Mouse (Mus musculus) liver, embryonic 15.5 days (tissue): ENCODE data around the gene Scly. TPM values are rescaled to one million over a fixed set of nuclear protein-coding genes. Genes with fewer than 3 reads are reported as not detected.

Experiments
- ATAC-seq: fragments of 200-750 bp; cut with Nextera tagmentation; 2 replicates; pipeline ENCODE4 v1.8.0; 2017; ENCODE audit warnings: moderate number of reproducible peaks, mild to moderate bottlenecking, moderate library complexity; ENCODE audit not compliant: insufficient read depth
- H3K27ac ChIP-seq: fragments of 300-500 bp; sonication (generic); replicated peaks from 2 replicates; pipeline ENCODE4 v1.5.1; 2015; ENCODE audit warnings: mild to moderate bottlenecking, inconsistent platforms
- H3K27me3 ChIP-seq: fragments of 300-500 bp; sonication (generic); 2 replicates; pipeline ENCODE4 v1.6.1; 2015; ENCODE audit warnings: mild to moderate bottlenecking, inconsistent platforms
- H3K36me3 ChIP-seq: fragments of 300-500 bp; sonication (generic); replicated peaks from 2 replicates; pipeline ENCODE4 v1.6.1; 2015; ENCODE audit warnings: moderate library complexity, mild to moderate bottlenecking, inconsistent platforms
- H3K4me1 ChIP-seq: fragments of 300-500 bp; sonication (generic); replicated peaks from 2 replicates; pipeline ENCODE4 v1.6.1; 2015; ENCODE audit warnings: inconsistent platforms
- H3K4me2 ChIP-seq: fragments of 300-500 bp; sonication (generic); 2 replicates; pipeline ENCODE4 v1.6.1; 2015; ENCODE audit warnings: moderate library complexity, mild to moderate bottlenecking, inconsistent platforms
- H3K4me3 ChIP-seq: fragments of 300-500 bp; sonication (generic); replicated peaks from 2 replicates; pipeline ENCODE4 v1.5.1; 2015; ENCODE audit warnings: mild to moderate bottlenecking, inconsistent platforms
- H3K9ac ChIP-seq: fragments of 300-500 bp; sonication (generic); 2 replicates; pipeline ENCODE4 v1.6.1; 2015; ENCODE audit warnings: moderate library complexity, mild to moderate bottlenecking, inconsistent platforms
- H3K9me3 ChIP-seq: fragments of 300-500 bp; sonication (generic); replicated peaks from 2 replicates; pipeline ENCODE4 v1.6.1; 2016; ENCODE audit warnings: inconsistent platforms
- WGBS: fragments of 180-500 bp; shearing (Covaris S2); methylation state at CpG from one replicate; pipeline ENCODE4 v1.1.7; 2015; ENCODE audit warnings: mixed read lengths; ENCODE audit not compliant: insufficient replicate concordance; 5-methylcytosine and 5-hydroxymethylcytosine counted together
- polyA plus RNA-seq: library from polyadenylated mRNA; unstranded; fragments of >200 nt; fragmentation: Nextera tagmentation; extraction: Ambion mirVana; gene quantifications from 2 replicates; pipeline ENCODE4 v1.2.1, GENCODE M21; 2015

Gene Scly
- 27.5 and 31.2 TPM in 2 replicates for polyA plus RNA-seq

GRCm38 (mm10) chr1:91297799-91298744, at the start of gene Scly:
Gene Scly, plus strand, starts transcription at chr1:91298338.
- peak within 1 kb of the TSS; percentile 81 for H3K4me3 ChIP-seq
- H3K4me1 ChIP-seq = peaks cover 44% of the 10 kb centered on the region
- peak; percentile 99 for ATAC-seq
- H3K36me3 ChIP-seq = peaks cover 19% of the 10 kb centered on the region
- peak within 1 kb of the TSS; percentile 78 for H3K27ac ChIP-seq
- under 1% methylated on average over 65 of the region's 65 CpGs for WGBS
- peak within 1 kb of the TSS; percentile 82 for H3K9ac ChIP-seq
- no peaks in the 10 kb centered on the region for H3K9me3 ChIP-seq
- peak within 1 kb of the TSS; percentile 95 for H3K4me2 ChIP-seq
- no peaks in the 10 kb centered on the region for H3K27me3 ChIP-seq

- peak overlapping the region; percentile 98 for H3K4me3 ChIP-seq
- ATAC-seq = no peak
- peak overlapping the region; percentile 95 for H3K27ac ChIP-seq
- H3K36me3 ChIP-seq = peaks cover under 1% of the 10 kb centered on the region; the same call in 1 of the 2 replicates
- peaks cover 64% of the 10 kb centered on the region for H3K4me1 ChIP-seq
- 37% methylated on average over 4 of the region's 4 CpGs for WGBS
- peak overlapping the region; percentile 89 for H3K4me2 ChIP-seq
- H3K27me3 ChIP-seq = no peaks in the 10 kb centered on the region
- peak overlapping the region; percentile 70 for H3K9ac ChIP-seq
- no peaks in the 10 kb centered on the region for H3K9me3 ChIP-seq
Observed at GRCm38 (mm10) chr1:91248970-91249369, 49.2 kb upstream of the Scly start.

GRCm38 (mm10) chr1:91249564-91250414, 48.3 kb upstream of the Scly start, which contains the start of gene Ube2f:
Gene Ube2f, plus strand, starts transcription at chr1:91250304.
- Histone ChIP-seq H3K4me3 (peak within 1 kb of the TSS; percentile 98), H3K27ac (peak within 1 kb of the TSS; percentile 95), H3K4me2 (peak within 1 kb of the TSS; percentile 89), H3K27me3 (no peaks in the 10 kb centered on the region), H3K36me3 (peaks cover 8% of the 10 kb centered on the region), H3K9me3 (no peaks in the 10 kb centered on the region), H3K4me1 (peaks cover 67% of the 10 kb centered on the region), H3K9ac (peak within 1 kb of the TSS; percentile 98)
- WGBS = 1% methylated on average over 43 of the region's 43 CpGs
- ATAC-seq = peak; percentile 93

- ATAC-seq = peak; percentile 36
- Histone ChIP-seq H3K27ac (peak overlapping the region; percentile 95), H3K27me3 (no peaks in the 10 kb centered on the region), H3K4me3 (peak overlapping the region; percentile 98), H3K9me3 (no peaks in the 10 kb centered on the region), H3K4me2 (peak overlapping the region; percentile 89), H3K36me3 (peaks cover 12% of the 10 kb centered on the region), H3K4me1 (peaks cover 64% of the 10 kb centered on the region), H3K9ac (peak overlapping the region; percentile 98)
- under 1% methylated on average over 64 of the region's 70 CpGs for WGBS
Observed at GRCm38 (mm10) chr1:91250415-91251147, 47.6 kb upstream of the Scly start.

GRCm38 (mm10) chr1:91251148-91251650, 46.9 kb upstream of the Scly start:
- peak overlapping the region; percentile 98 for H3K4me3 ChIP-seq
- peaks cover 64% of the 10 kb centered on the region for H3K4me1 ChIP-seq
- WGBS = 19% methylated on average over 5 of the region's 5 CpGs
- peak overlapping the region; percentile 95 for H3K27ac ChIP-seq
- no peak for ATAC-seq
- no peaks in the 10 kb centered on the region for H3K27me3 ChIP-seq
- H3K9me3 ChIP-seq = no peaks in the 10 kb centered on the region
- H3K36me3 ChIP-seq = peaks cover 16% of the 10 kb centered on the region
- peak overlapping the region; percentile 89 for H3K4me2 ChIP-seq
- H3K9ac ChIP-seq = peak overlapping the region; percentile 98

- H3K27ac ChIP-seq = peak overlapping the region; percentile 95
- peaks cover 21% of the 10 kb centered on the region for H3K36me3 ChIP-seq
- peaks cover 65% of the 10 kb centered on the region for H3K4me1 ChIP-seq
- peak overlapping the region; percentile 98 for H3K4me3 ChIP-seq
- H3K4me2 ChIP-seq = peak overlapping the region; percentile 89
- no peaks in the 10 kb centered on the region for H3K27me3 ChIP-seq
- H3K9me3 ChIP-seq = no peaks in the 10 kb centered on the region
- WGBS = 22% methylated on average over 8 of the region's 8 CpGs
- ATAC-seq = peak; percentile 22; the same call in 1 of the 2 replicates
- H3K9ac ChIP-seq = peak overlapping the region; percentile 98; the same call in 1 of the 2 replicates
Observed at GRCm38 (mm10) chr1:91251927-91252326, 46.2 kb upstream of the Scly start.

- ATAC-seq = no peak
- peaks cover 31% of the 10 kb centered on the region for H3K4me1 ChIP-seq
- no peak overlapping the region for H3K9ac ChIP-seq
- 0 out of 2 replicates have a peak overlapping the region, but pooled peaks have one; percentile 6 for H3K27ac ChIP-seq
- H3K36me3 ChIP-seq = peaks cover 21% of the 10 kb centered on the region
- H3K4me3 ChIP-seq = no peak overlapping the region
- no peak overlapping the region for H3K4me2 ChIP-seq
- no peaks in the 10 kb centered on the region for H3K27me3 ChIP-seq
- no peaks in the 10 kb centered on the region for H3K9me3 ChIP-seq
Observed at GRCm38 (mm10) chr1:91257918-91258317, 40.2 kb upstream of the Scly start.

GRCm38 (mm10) chr1:91259794-91260193, 38.3 kb upstream of the Scly start:
- Histone ChIP-seq H3K9ac (no peak overlapping the region), H3K27ac (no peak overlapping the region), H3K4me2 (no peak overlapping the region), H3K9me3 (no peaks in the 10 kb centered on the region), H3K27me3 (no peaks in the 10 kb centered on the region), H3K36me3 (peaks cover 24% of the 10 kb centered on the region), H3K4me1 (peaks cover 20% of the 10 kb centered on the region), H3K4me3 (no peak overlapping the region)
- no peak for ATAC-seq
- WGBS = 72% methylated on average over 5 of the region's 5 CpGs

GRCm38 (mm10) chr1:91262508-91262907, 35.6 kb upstream of the Scly start:
- WGBS = 86% methylated on average over 7 of the region's 7 CpGs
- Histone ChIP-seq H3K27me3 (no peaks in the 10 kb centered on the region), H3K9me3 (no peaks in the 10 kb centered on the region), H3K36me3 (peaks cover 35% of the 10 kb centered on the region), H3K27ac (no peak overlapping the region), H3K4me3 (no peak overlapping the region), H3K4me1 (peaks cover 11% of the 10 kb centered on the region; the same call in 1 of the 2 replicates), H3K9ac (no peak overlapping the region), H3K4me2 (no peak overlapping the region)
- no peak for ATAC-seq

GRCm38 (mm10) chr1:91272260-91272659, 25.9 kb upstream of the Scly start:
- no peak overlapping the region for H3K9ac ChIP-seq
- ATAC-seq = peak; percentile 44; the same call in 1 of the 2 replicates
- 80% methylated on average over 2 of the region's 2 CpGs for WGBS
- no peaks in the 10 kb centered on the region for H3K9me3 ChIP-seq
- H3K4me3 ChIP-seq = no peak overlapping the region
- peaks cover 4% of the 10 kb centered on the region; the same call in 1 of the 2 replicates for H3K4me1 ChIP-seq
- no peaks in the 10 kb centered on the region for H3K27me3 ChIP-seq
- H3K4me2 ChIP-seq = no peak overlapping the region
- no peak overlapping the region for H3K27ac ChIP-seq
- H3K36me3 ChIP-seq = peaks cover 43% of the 10 kb centered on the region
